Mouse (Mus musculus): ENCODE results near the gene Srpr.

Srpr gene

GRCm38 (mm10) chr9:35199772-35200471 lies at the start of gene Srpr, which contains the start of gene Tirap:
Gene Srpr (plus strand): TSS chr9:35200175.
Gene Tirap (minus strand): TSS chr9:35200291.
- DNase-seq (ENCODE audit: low spot score in 2 of 2), result peak; percentile 74 to 79

- DNase-seq (ENCODE audit: low spot score in 2 of 2), result no peak
Measured at GRCm38 (mm10) chr9:35152923-35153322, 47.1 kb upstream of the Srpr start.

- peak in 1 of 2 experiments; percentile 32 for DNase-seq (ENCODE audit: low spot score in 2 of 2)
Measured at GRCm38 (mm10) chr9:35156002-35156710, 43.8 kb upstream of the Srpr start.

- no peak for DNase-seq (ENCODE audit: low spot score in 2 of 2)
Measured at GRCm38 (mm10) chr9:35156862-35157261, 43.1 kb upstream of the Srpr start.

- no peak for DNase-seq (ENCODE audit: low spot score in 2 of 2)
Measured at GRCm38 (mm10) chr9:35158477-35158876, 41.5 kb upstream of the Srpr start.

- no peak for DNase-seq (ENCODE audit: low spot score in 2 of 2)
Measured at GRCm38 (mm10) chr9:35160662-35161061, 39.3 kb upstream of the Srpr start.

GRCm38 (mm10) chr9:35161721-35162120 lies 38.3 kb upstream of the Srpr start:
- DNase-seq (ENCODE audit: low spot score in 2 of 2), result no peak

GRCm38 (mm10) chr9:35163011-35163690 lies 36.8 kb upstream of the Srpr start:
- DNase-seq (ENCODE audit: low spot score in 2 of 2), result peak in 1 of 2 experiments; percentile 11

- no peak for DNase-seq (ENCODE audit: low spot score in 2 of 2)
Measured at GRCm38 (mm10) chr9:35164142-35164874, 35.7 kb upstream of the Srpr start.

- DNase-seq (ENCODE audit: low spot score in 2 of 2), result peak in 1 of 2 experiments; percentile 19
Measured at GRCm38 (mm10) chr9:35166144-35166797, 33.7 kb upstream of the Srpr start.

- DNase-seq (ENCODE audit: low spot score in 2 of 2), result no peak
Measured at GRCm38 (mm10) chr9:35166798-35167635, 33.0 kb upstream of the Srpr start.

GRCm38 (mm10) chr9:35170071-35170470 lies 29.9 kb upstream of the Srpr start:
- DNase-seq (ENCODE audit: low spot score in 2 of 2), result peak in 1 of 2 experiments; percentile 23

GRCm38 (mm10) chr9:35173331-35173730 lies 26.6 kb upstream of the Srpr start:
- no peak for DNase-seq (ENCODE audit: low spot score in 2 of 2)

GRCm38 (mm10) chr9:35175251-35176123 lies 24.5 kb upstream of the Srpr start, which contains the start of gene Dcps:
Gene Dcps (minus strand): TSS chr9:35176061.
- DNase-seq (ENCODE audit: low spot score in 2 of 2), result peak; percentile 97 to 98

- DNase-seq (ENCODE audit: low spot score in 2 of 2), result no peak
Measured at GRCm38 (mm10) chr9:35176124-35176659, 23.8 kb upstream of the Srpr start.

GRCm38 (mm10) chr9:35182832-35183231 lies 17.1 kb upstream of the Srpr start:
- DNase-seq (ENCODE audit: low spot score in 2 of 2), result no peak

GRCm38 (mm10) chr9:35183359-35183758 lies 16.6 kb upstream of the Srpr start:
- DNase-seq (ENCODE audit: low spot score in 2 of 2), result no peak

GRCm38 (mm10) chr9:35186430-35186829 lies 13.5 kb upstream of the Srpr start:
- DNase-seq (ENCODE audit: low spot score in 2 of 2), result no peak

GRCm38 (mm10) chr9:35187351-35187903 lies 12.5 kb upstream of the Srpr start:
- no peak for DNase-seq (ENCODE audit: low spot score in 2 of 2)
